Mouse (Mus musculus) myocyte (in vitro differentiated cells): Measurements from ENCODE around the gene Eid3.

ENCODE experiments used
- CEBPB ChIP-seq: IDR thresholded peaks from 2 replicates; pipeline ENCODE4 v1.6.1; 2011; ENCODE audit warnings: mild to moderate bottlenecking, moderate library complexity; ENCODE audit not compliant: poor library complexity, insufficient read depth, severe bottlenecking
- E2F4 ChIP-seq: IDR thresholded peaks from one replicate; pipeline ENCODE4 v1.6.1; 2011; ENCODE audit warnings: mild to moderate bottlenecking, control low read depth, moderate library complexity; ENCODE audit not compliant: insufficient read depth
- MAX ChIP-seq: IDR thresholded peaks from one replicate; pipeline ENCODE4 v1.6.1; 2011; ENCODE audit warnings: low read depth, mild to moderate bottlenecking, control low read depth
- POLR2A ChIP-seq: IDR thresholded peaks from one replicate; pipeline ENCODE4 v1.6.1; 2011; ENCODE audit warnings: low read depth, mild to moderate bottlenecking, control low read depth, moderate library complexity; ENCODE audit not compliant: insufficient read length
- POLR2AphosphoS2 ChIP-seq: IDR thresholded peaks from one replicate; pipeline ENCODE4 v1.6.1; 2011; ENCODE audit warnings: low read depth, control low read depth; ENCODE audit not compliant: insufficient read length
- SRF ChIP-seq: IDR thresholded peaks from one replicate; pipeline ENCODE4 v1.6.1; 2011; ENCODE audit warnings: low read depth; ENCODE audit not compliant: control insufficient read depth, insufficient read length
- TCF12 ChIP-seq: IDR thresholded peaks from one replicate; pipeline ENCODE4 v1.6.1; 2011; ENCODE audit warnings: mild to moderate bottlenecking, control low read depth; ENCODE audit not compliant: poor library complexity, insufficient read depth, severe bottlenecking
- TCF3 ChIP-seq: IDR thresholded peaks from one replicate; pipeline ENCODE4 v1.6.1; 2011; ENCODE audit warnings: low read depth, control low read depth; ENCODE audit not compliant: insufficient read length
- USF1 ChIP-seq: IDR thresholded peaks from one replicate; pipeline ENCODE4 v1.6.1; 2011; ENCODE audit warnings: low read depth, mild to moderate bottlenecking, control low read depth, moderate library complexity

- TF ChIP-seq POLR2A (no peak), TCF12 (no peak), USF1 (no peak), CEBPB (no peak), POLR2AphosphoS2 (no peak), MAX (no peak), TCF3 (no peak), SRF (no peak), E2F4 (no peak)
Observed at GRCm38 (mm10) chr10:82844090-82844489, 22.3 kb upstream of the Eid3 start.
